Mouse (Mus musculus) bone marrow, adult 2 months (tissue): ENCODE data around the gene Ms4a6c.

Source experiments
- CTCF ChIP-seq: fragments of 200-500 bp; IDR thresholded peaks from 2 replicates; pipeline ENCODE4 v1.5.1; 2011; ENCODE audit warnings: low read length, control low read depth; ENCODE audit not compliant: control insufficient read depth, insufficient read depth
- POLR2A ChIP-seq: fragments of 200-500 bp; IDR thresholded peaks from 2 replicates; pipeline ENCODE4 v1.6.1; 2011; ENCODE audit warnings: low read depth, mild to moderate bottlenecking, control low read depth, low read length, borderline replicate concordance; ENCODE audit not compliant: control insufficient read depth

GRCm38 (mm10) chr19:11479714-11480113, 10.5 kb downstream of the Ms4a6c start:
- TF ChIP-seq CTCF (no peak), POLR2A (no peak)
